Mouse (Mus musculus): ENCODE measurements around the gene Alk. TPM values are rescaled to one million over a fixed set of nuclear protein-coding genes. Genes with fewer than 3 reads are reported as not detected.

The Alk gene
- polyA plus RNA-seq, 1 experiment: 2.2 TPM

DNA sequence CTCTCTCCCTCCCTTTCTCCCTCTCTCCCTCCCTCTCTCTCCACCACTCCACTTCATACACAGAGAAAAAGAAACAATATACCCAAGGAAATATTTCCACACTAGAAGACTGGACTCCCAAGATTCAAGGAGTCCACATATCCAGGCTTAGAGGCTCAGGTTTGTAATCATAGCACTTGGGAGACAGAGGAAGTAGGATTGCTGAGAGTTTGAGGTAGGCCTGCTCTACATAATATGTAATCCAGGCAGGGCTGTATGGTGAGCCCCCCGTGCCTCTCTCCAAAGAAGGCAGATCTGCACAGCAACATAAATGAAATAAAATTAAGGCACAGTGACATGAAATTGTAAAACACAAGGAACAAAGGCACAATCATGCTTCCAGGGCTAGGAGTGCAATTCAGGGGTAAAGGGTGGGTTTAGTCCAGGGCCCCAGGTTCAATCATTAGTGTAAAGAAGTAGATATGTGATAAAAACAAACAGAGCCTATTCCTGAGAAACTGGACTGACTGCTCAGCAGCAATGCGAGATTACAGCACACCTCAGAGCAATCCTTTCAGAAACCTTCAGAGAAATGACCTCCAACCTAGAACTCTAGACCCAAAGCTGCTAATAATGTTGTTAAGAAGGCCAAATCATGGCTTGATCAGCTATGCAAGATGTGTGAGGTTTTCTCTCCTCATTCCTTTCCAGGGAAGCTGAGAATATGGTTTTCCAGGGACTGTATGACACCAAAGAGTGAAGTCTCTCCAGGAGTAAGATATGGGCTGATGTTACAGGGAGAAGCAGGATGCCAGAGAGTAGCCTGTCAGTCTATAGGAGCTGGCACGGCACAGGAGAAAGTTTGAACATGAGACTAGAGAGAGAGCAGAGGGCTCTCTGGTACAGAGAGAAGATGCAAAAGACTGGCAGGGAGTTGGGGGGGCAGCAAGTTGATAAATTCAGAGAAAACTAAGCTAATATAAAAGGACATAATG lies 158.9 kb downstream of the Alk start:
- TF ChIP-seq POLR2A (IDR thresholded peaks at IDR 0.05; ENCODE audit: extremely low read depth, insufficient read depth, low read length): no peak
- TF ChIP-seq CTCF (IDR thresholded peaks at IDR 0.05; ENCODE audit: extremely low read depth, insufficient read depth, low read length): no peak
- Histone ChIP-seq H3K4me1 (ENCODE audit: control insufficient read depth, insufficient read depth, low read length) (no peaks in the 10 kb centered on the region), H3K4me3 (ENCODE audit: insufficient read depth, low read length) (no peak overlapping the region), H3K27ac (ENCODE audit: insufficient read depth, low read length) (no peak overlapping the region)

GRCm38 (mm10) chr17:72417451-72417850 lies 187.0 kb downstream of the Alk start:
- TF ChIP-seq POLR2A (IDR thresholded peaks at IDR 0.05; ENCODE audit: extremely low read depth, insufficient read depth, low read length): no peak
- no peak for TF ChIP-seq CTCF (IDR thresholded peaks at IDR 0.05; ENCODE audit: extremely low read depth, insufficient read depth, low read length)
- no peak overlapping the region for H3K27ac ChIP-seq (ENCODE audit: insufficient read depth, low read length)

GRCm38 (mm10) chr17:72414676-72415075 lies 189.8 kb downstream of the Alk start:
- H3K4me3 ChIP-seq (ENCODE audit: insufficient read depth, low read length): no peak overlapping the region
- TF ChIP-seq POLR2A (IDR thresholded peaks at IDR 0.05; ENCODE audit: extremely low read depth, insufficient read depth, low read length): no peak
- no peak for TF ChIP-seq CTCF (IDR thresholded peaks at IDR 0.05; ENCODE audit: extremely low read depth, insufficient read depth, low read length)
- no peak overlapping the region for H3K27ac ChIP-seq (ENCODE audit: insufficient read depth, low read length)
- H3K4me1 ChIP-seq (ENCODE audit: control insufficient read depth, insufficient read depth, low read length): no peaks in the 10 kb centered on the region

More at GRCm38 (mm10) chr17:72417451-72417850, 187.0 kb downstream of the Alk start:
- Histone ChIP-seq H3K4me3 (ENCODE audit: insufficient read depth, low read length) (no peak overlapping the region), H3K4me1 (ENCODE audit: control insufficient read depth, insufficient read depth, low read length) (no peaks in the 10 kb centered on the region)

DNA sequence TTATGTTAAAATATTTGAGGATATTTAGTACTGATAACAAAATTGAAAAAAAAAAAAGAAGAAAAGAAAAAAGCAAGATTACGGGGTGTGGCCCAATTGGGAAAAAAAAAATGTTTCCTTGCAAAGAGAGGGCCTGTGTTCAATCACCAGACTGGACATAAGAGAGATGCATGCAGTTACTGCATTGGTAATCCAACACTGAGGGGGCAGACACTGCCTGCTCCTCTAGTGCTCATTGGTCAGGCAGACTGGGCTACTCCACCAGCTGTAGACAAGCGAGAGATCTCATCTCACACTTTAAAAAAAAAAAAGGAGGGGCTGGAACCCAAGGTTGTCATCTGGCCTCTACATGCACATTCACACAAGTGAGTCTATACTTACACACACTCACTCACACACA lies 199.6 kb downstream of the Alk start:
- no peak overlapping the region for H3K4me3 ChIP-seq (ENCODE audit: insufficient read depth, low read length)
- no peaks in the 10 kb centered on the region for H3K4me1 ChIP-seq (ENCODE audit: control insufficient read depth, insufficient read depth, low read length)
- no peak for TF ChIP-seq POLR2A (IDR thresholded peaks at IDR 0.05; ENCODE audit: extremely low read depth, insufficient read depth, low read length)
- no peak for TF ChIP-seq CTCF (IDR thresholded peaks at IDR 0.05; ENCODE audit: extremely low read depth, insufficient read depth, low read length)
- H3K27ac ChIP-seq (ENCODE audit: insufficient read depth, low read length): no peak overlapping the region

DNA sequence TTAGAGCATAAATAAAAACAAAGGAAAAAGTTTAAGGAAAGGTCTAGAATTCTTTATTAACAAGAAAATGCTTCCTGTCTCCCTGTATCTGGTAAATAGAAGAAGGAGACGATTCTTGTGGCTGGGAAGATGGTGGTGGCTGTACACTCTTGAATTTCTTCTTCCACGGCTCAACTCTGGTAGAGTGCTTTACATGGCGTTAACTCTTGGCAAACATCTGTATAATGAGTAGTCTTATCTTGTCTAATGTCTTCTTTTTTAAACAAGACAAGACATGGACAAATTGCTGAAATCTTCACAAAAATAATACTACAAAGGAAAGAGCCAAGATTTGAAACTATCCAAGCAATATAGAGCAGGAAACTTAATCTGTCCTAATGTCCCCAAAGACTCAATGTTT lies 202.6 kb downstream of the Alk start:
- H3K4me1 ChIP-seq (ENCODE audit: control insufficient read depth, insufficient read depth, low read length): no peaks in the 10 kb centered on the region
- no peak overlapping the region for H3K4me3 ChIP-seq (ENCODE audit: insufficient read depth, low read length)
- no peak overlapping the region for H3K27ac ChIP-seq (ENCODE audit: insufficient read depth, low read length)
- TF ChIP-seq CTCF (IDR thresholded peaks at IDR 0.05; ENCODE audit: extremely low read depth, insufficient read depth, low read length) (no peak), POLR2A (IDR thresholded peaks at IDR 0.05; ENCODE audit: extremely low read depth, insufficient read depth, low read length) (no peak)

- no peaks in the 10 kb centered on the region for H3K4me1 ChIP-seq (ENCODE audit: control insufficient read depth, insufficient read depth, low read length)
- TF ChIP-seq POLR2A (IDR thresholded peaks at IDR 0.05; ENCODE audit: extremely low read depth, insufficient read depth, low read length) (no peak), CTCF (IDR thresholded peaks at IDR 0.05; ENCODE audit: extremely low read depth, insufficient read depth, low read length) (no peak)
Measured at GRCm38 (mm10) chr17:72401349-72401748, 203.1 kb downstream of the Alk start.

GRCm38 (mm10) chr17:72399331-72400059 lies 204.9 kb downstream of the Alk start:
- Histone ChIP-seq H3K4me3 (ENCODE audit: insufficient read depth, low read length) (no peak overlapping the region), H3K4me1 (ENCODE audit: control insufficient read depth, insufficient read depth, low read length) (no peaks in the 10 kb centered on the region), H3K27ac (ENCODE audit: insufficient read depth, low read length) (no peak overlapping the region)
- no peak for TF ChIP-seq CTCF (IDR thresholded peaks at IDR 0.05; ENCODE audit: extremely low read depth, insufficient read depth, low read length)
- TF ChIP-seq POLR2A (IDR thresholded peaks at IDR 0.05; ENCODE audit: extremely low read depth, insufficient read depth, low read length): no peak

More at GRCm38 (mm10) chr17:72401349-72401748, 203.1 kb downstream of the Alk start:
- Histone ChIP-seq H3K27ac (ENCODE audit: insufficient read depth, low read length) (no peak overlapping the region), H3K4me3 (ENCODE audit: insufficient read depth, low read length) (no peak overlapping the region)

- no peak for TF ChIP-seq POLR2A (IDR thresholded peaks at IDR 0.05; ENCODE audit: extremely low read depth, insufficient read depth, low read length)
- Histone ChIP-seq H3K4me3 (ENCODE audit: insufficient read depth, low read length) (no peak overlapping the region), H3K4me1 (ENCODE audit: control insufficient read depth, insufficient read depth, low read length) (no peaks in the 10 kb centered on the region)
Measured at GRCm38 (mm10) chr17:72395956-72396355, 208.5 kb downstream of the Alk start.

GRCm38 (mm10) chr17:72368991-72369390 lies 235.4 kb downstream of the Alk start:
- Histone ChIP-seq H3K27ac (ENCODE audit: insufficient read depth, low read length) (no peak overlapping the region), H3K4me3 (ENCODE audit: insufficient read depth, low read length) (no peak overlapping the region), H3K4me1 (ENCODE audit: control insufficient read depth, insufficient read depth, low read length) (no peaks in the 10 kb centered on the region)
- no peak for TF ChIP-seq CTCF (IDR thresholded peaks at IDR 0.05; ENCODE audit: extremely low read depth, insufficient read depth, low read length)

More at GRCm38 (mm10) chr17:72395956-72396355, 208.5 kb downstream of the Alk start:
- no peak overlapping the region for H3K27ac ChIP-seq (ENCODE audit: insufficient read depth, low read length)
